Mouse (Mus musculus) mouse trophoblast stem cell (cell line): ENCODE results near the gene Gm428.
"Not testable (repeated sequence)": the region's sequence is repeated elsewhere in the genome, so short reads cannot be mapped to it uniquely, and the experiment has no call there.

Experiments
- in situ Hi-C, 2 experiments: fragments of 300-500 bp; cut with MseI, MboI; formaldehyde crosslinking; loops; 2 replicates in 1 of 2; 3 replicates in 1 of 2; pipeline ENCODE4 v1.15.1; 2025

The Gm428 gene

GRCm38 (mm10) chr4:73683216-73683615, at the start of gene Gm428:
Gm428 (plus strand) TSS chr4:73683516.
- in situ Hi-C loops: not testable (repeated sequence)

GRCm38 (mm10) chr4:73637821-73638220, 45.5 kb upstream of the Gm428 start, which contains the start of gene Gm11236:
Gm11236 (plus strand) TSS chr4:73638121.
- in situ Hi-C loops: not testable (repeated sequence)

- in situ Hi-C loops: not testable (repeated sequence)
Measured at GRCm38 (mm10) chr4:73661864-73662263, 21.5 kb upstream of the Gm428 start.

- in situ Hi-C loops: not testable (repeated sequence)
Measured at GRCm38 (mm10) chr4:73668054-73668453, 15.3 kb upstream of the Gm428 start, which contains the start of gene Gm11239. Gm11239 (plus strand) TSS chr4:73668354.

GRCm38 (mm10) chr4:73718761-73719160, 35.4 kb downstream of the Gm428 start:
- in situ Hi-C loops: loop anchor here in 1 of 2 experiments (25.0 kb wide), 1 partner anchor 131 kb away; no protein-coding TSS in a partner anchor

- in situ Hi-C loops: loop anchor here in 1 of 2 experiments (25.0 kb wide), 1 partner anchor 133 kb away; no protein-coding TSS in a partner anchor
Measured at GRCm38 (mm10) chr4:73719819-73720218, 36.5 kb downstream of the Gm428 start.
